Mouse (Mus musculus) layer of hippocampus, adult 18-20 months (tissue): Measurements from ENCODE around the gene Elavl1. TPM values are rescaled to one million over a fixed set of nuclear protein-coding genes. Genes with fewer than 3 reads are reported as not detected.
"Not testable (repeated sequence)": the region's sequence is repeated elsewhere in the genome, so short reads cannot be mapped to it uniquely, and the experiment has no call there.

Source experiments
- DNase-seq, 2 experiments: peaks; one replicate each; pipeline ENCODE4 v3.0.0; 2022; ENCODE audit warnings: low spot score in 2 of 2
- long read RNA-seq: library from polyadenylated mRNA; stranded (forward); transcript quantifications from one replicate; pipeline ENCODE4 v2.0.0, GENCODE M21; 2021
- total RNA-seq, 2 experiments: library from RNA; stranded (reverse); gene quantifications; 2 replicates each; pipeline ENCODE4 v1.2.3; 2021

The Elavl1 gene
- total RNA-seq, result 10 to 100 TPM; 78.8 to 80.6 TPM
- long read RNA-seq, full-length matches to known transcripts, result 68 of 87 reads
- long read RNA-seq, partial matches to known transcripts, result 1 of 87 reads
- long read RNA-seq, other reads (novel, unspliced or antisense), result 18 of 87 reads

GRCm38 (mm10) chr8:4324983-4325750 is at the start of gene Elavl1, which contains the start of gene Ccl25:
Elavl1 (minus strand) TSS chr8:4325413.
Ccl25 (plus strand) TSS chr8:4325210.
- peak; percentile 98 to 99 for DNase-seq

DNA sequence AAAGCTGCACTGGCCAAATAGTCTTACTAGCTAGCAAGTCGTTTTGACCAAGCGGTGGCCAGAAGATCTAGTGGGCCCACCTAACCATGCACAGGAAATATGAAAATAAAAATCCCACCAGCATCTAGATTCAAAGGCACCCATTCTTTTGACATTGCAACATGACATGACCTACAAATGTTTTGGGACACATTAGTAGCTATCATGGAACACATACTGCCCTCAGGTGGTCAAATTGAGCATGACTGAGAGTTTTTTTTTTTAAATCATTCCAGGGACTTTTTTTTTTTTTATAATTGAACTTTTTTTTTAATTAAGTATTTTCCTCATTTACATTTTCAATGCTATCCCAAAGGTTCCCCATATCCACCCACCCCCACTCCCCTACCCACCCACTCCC is 47.4 kb upstream of the Elavl1 start:
- DNase-seq, result peak in 1 of 2 experiments; percentile 19

DNA sequence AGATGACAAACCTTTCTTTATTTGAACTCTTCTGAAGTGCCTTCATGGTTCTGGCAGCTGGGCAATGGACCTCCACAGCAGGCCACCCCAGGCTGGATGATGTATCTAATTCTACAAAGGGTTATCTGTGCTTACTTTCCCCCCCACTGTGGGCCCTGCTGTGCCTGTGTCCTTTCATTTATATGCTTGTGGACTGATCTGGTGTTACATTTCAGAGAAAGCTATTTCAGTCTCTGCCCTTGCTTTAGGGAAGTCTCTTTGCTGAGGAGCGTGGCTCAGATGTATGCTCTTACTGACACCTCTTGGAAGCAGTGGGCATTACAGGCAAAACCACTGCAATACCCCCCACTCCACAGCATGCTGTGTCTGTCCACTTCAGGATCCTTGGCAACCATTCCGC is 44.9 kb upstream of the Elavl1 start:
- peak in 1 of 2 experiments; percentile 27 for DNase-seq

DNA sequence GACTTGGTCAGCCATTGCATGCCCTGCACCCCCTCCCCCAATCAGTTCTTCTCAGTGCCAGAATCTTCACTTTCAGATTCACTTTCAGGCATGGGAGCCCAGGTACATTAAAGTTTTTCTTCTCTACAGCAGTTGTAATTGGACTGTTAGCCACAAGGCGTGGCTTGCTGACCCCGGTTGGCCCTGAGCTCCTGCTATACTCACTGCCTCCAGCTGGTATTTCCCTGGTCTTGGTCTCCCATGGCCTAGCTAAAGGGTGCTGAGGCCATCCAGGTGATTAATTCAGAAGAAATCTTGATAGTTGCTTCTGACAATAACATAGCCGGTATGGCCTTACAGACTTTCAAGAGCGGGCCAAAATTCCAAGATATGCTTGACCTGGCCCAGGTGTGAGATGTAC is 43.3 kb upstream of the Elavl1 start:
- no peak for DNase-seq

- peak; percentile 72 to 86 for DNase-seq
These were observed 42.6 kb upstream of the Elavl1 start for GRCm38 (mm10) chr8:4367808-4368207.

DNA sequence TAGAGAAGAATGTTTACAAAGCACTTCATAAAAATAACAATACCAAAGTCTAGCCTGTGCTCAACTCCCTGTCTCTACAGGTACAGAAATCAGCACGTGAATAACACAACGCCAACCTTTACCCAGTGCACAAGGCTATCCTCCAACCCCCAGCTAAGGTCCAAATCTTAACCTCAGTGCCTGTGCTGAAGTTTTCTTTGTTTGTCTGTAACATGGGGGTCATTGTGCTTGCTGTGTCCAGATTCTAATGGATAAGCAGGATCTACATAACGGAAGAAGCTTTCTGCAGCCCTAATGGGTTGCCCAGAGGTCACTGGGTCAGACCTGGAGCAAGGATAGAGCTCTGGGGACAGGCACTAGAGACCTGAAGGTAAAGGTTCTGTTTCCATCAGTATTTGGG is 41.0 kb upstream of the Elavl1 start:
- DNase-seq, result no peak

DNA sequence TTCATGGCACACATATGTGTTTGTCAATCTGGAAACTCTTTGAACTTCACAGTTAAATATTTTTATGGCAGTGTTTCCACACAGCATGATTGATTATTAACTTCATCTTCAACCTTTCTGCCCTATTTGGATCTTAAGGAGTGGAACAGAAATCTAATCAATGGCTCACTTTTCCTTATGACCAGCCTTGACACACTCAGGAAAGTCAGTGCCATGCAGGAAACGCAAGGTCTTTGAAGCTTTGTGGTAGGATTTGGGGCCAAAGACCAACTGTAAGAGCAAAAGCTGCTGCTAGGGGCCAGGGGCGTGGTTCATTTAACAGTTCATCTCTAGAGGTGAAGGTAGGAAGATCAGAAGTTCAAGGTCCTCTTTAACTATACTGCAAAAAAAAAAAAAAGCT is 35.7 kb upstream of the Elavl1 start:
- DNase-seq, result no peak

DNA sequence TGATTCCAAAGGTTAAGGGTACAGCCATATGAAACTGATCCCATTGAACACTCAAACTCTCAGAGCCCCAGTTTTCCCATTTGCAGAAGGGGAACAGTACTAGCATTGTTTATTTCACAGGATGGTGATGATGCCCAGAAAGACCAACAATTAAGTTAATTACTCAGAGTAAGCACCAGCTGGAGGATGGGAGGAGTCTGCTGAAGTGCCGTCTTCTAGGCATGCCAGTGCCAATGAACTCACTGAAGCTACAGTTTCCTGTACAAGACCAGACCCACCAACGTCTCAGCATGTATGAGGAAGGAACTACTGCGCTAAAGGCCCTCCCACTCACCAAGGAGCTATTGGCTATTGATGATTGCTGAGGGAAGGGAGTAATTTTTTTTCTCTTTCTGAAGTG is 34.1 kb upstream of the Elavl1 start:
- no peak for DNase-seq

DNA sequence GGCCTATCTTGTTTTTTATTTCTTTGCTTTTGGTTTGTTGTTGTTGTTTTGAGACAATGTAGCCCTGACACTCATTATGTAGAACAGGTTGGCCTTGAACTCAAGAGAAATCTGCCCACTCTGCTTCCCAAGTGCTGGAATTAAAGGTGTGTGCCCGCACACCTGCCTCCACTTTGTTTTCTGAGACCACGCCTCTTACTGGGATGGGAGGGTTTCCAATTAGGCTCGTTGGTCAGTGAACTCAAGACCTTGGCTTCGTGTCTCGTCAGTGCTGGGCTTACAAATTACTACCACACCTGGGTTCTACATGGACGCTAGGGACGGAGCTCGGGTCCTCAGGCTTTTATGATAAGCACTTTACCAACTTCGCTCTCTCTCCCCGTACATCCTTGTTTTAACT is 30.2 kb upstream of the Elavl1 start:
- DNase-seq, result no peak

DNA sequence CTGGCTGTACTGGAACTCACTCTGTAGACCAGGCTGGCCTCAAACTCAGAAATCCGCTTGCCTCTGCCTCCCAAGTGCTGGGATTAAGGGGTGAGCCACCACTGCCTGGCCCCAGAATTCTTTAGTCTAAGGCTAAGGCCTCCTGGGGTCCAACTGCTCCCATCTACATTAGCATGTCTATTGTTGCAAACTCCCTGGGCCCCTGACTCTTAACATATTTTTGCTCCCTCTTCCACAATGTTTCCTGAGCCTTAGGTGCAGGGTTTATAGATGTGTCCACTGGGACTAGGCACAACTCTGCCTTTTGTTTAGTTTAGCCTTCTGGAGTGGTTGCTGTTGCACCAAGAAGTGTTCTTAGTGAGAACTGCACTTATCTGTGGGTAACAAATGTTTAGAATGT is 29.3 kb upstream of the Elavl1 start:
- DNase-seq, result no peak

GRCm38 (mm10) chr8:4353741-4354140 is 28.5 kb upstream of the Elavl1 start:
- no peak for DNase-seq

- not testable (repeated sequence) for DNase-seq
These were observed 27.3 kb upstream of the Elavl1 start for GRCm38 (mm10) chr8:4352562-4352961.

DNA sequence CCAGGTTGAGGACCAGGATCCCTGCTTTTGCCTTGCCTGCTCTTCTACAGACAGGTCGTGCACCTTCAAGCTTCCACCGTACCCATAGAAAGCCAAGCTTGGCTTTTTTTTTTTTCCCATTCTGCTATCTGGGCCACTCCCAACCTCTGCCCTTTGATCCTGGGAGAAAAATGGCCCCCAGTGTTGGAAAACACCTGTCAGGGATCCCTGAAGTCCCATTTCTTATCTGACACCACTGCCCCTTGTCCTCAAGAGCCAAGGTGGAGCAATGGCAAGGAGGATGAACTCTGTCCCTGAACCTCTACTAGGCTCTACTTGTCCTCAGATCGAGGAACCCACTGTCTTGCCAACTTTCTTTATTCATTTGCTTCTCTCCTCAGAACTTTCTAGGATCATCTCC is 25.4 kb upstream of the Elavl1 start:
- no peak for DNase-seq

- DNase-seq, result no peak
These were observed 24.1 kb upstream of the Elavl1 start for GRCm38 (mm10) chr8:4349335-4349734.

- no peak for DNase-seq
These were observed 23.1 kb upstream of the Elavl1 start for GRCm38 (mm10) chr8:4348275-4348674.

GRCm38 (mm10) chr8:4347661-4348060 is 22.4 kb upstream of the Elavl1 start:
- DNase-seq, result no peak

- no peak for DNase-seq
These were observed 15.0 kb upstream of the Elavl1 start for GRCm38 (mm10) chr8:4340207-4340606.

DNA sequence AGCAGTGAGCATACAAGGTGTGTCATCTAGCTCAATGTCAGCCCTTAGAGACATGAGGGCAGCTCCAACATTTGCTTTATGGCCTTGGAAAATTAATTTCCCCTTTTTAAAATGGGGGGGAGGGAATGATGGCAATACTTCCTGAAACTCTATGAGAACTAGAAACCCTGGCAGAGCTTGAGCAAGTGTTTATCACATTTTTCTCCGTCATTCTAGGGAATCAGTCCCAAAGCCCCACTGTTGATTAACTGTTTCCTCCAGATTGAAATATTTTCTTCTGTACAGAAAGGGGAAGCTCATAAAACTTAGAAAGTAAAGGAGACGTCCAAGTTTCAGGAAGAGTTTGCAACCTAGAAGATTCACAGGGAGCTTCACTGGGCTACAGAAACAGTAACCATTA is 10.5 kb upstream of the Elavl1 start:
- DNase-seq, result no peak

GRCm38 (mm10) chr8:4333966-4334365 is 8.8 kb upstream of the Elavl1 start:
- DNase-seq, result no peak

DNA sequence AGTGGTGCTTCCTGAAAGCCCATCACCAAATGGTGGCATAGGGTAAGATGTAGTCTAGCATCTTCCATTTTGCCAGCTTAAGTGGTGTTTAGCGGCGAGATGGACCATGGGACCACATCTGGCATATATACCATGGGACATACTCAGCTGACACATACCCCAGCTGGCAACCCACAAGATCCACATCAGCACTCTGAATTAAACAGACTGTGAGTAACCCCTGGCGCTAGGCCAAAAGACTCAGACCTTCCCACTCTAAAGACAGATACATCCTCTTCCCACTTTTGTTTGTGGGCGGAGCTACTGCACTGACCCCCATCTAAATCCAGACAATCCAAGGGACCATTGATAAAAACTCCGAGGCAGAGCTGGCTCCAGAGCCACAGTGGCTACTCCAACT is 3.8 kb upstream of the Elavl1 start:
- no peak for DNase-seq

DNA sequence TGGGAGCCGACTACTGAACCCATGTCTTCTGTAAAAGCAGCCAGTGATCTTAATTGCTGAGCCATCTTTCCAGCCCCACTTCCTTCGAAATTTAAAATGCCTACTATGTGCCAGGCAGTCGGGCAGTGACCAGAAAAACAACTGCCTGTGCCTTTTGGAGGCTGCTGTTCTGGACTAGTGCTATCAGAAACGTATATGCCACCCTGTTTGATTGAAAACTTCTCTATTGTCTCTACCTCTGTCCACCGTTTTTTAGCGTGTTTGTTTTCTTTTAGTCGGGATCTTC is 481 bp upstream of the Elavl1 start:
- DNase-seq, result no peak

GRCm38 (mm10) chr8:4324525-4324924 is 688 bp downstream of the Elavl1 start:
- DNase-seq, result peak in 1 of 2 experiments; percentile 33

DNA sequence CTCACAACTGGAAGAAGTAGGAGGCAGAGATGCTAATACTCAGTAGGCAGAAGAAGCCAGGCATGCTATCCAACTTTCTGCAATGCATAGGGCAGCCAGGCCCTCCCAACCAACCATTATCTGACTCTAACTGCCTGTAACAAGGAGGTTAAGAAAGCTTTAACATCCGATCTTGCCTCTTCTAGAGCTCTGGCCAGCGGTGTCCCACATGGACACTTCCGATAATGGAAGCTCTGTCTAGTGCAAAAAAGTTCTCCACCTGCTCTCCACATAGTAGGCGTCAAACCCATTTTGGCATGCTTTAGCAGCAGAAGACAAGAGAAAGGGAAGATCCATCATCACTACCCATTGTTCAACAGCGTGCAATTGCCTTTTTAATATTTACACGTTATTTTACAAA is 1.3 kb downstream of the Elavl1 start:
- DNase-seq, result no peak
